Mouse (Mus musculus) lung, postnatal 0 days (tissue): ENCODE measurements around the gene Keap1.

Experiments used
- CTCF ChIP-seq: IDR thresholded peaks from 2 replicates; pipeline ENCODE4 v1.5.1; 2016; ENCODE audit warnings: antibody characterized with exemption, mild to moderate bottlenecking
- EP300 ChIP-seq: IDR thresholded peaks from 2 replicates; pipeline ENCODE4 v1.6.1; 2016; ENCODE audit warnings: antibody characterized with exemption, mild to moderate bottlenecking, control low read depth

- TF ChIP-seq CTCF (no peak), EP300 (no peak)
These were observed 9.2 kb upstream of the Keap1 start, which contains the start of gene S1pr5 for GRCm38 (mm10) chr9:21248326-21248725.
